Mouse (Mus musculus) mesoderm, embryonic 11.5 days (tissue): ENCODE data around the gene Hist1h4n.
"Not testable (repeated sequence)": the region's sequence is repeated elsewhere in the genome, so short reads cannot be mapped to it uniquely, and the experiment has no call there.

Experiments
- DNase-seq: peaks from one replicate; pipeline ENCODE4 v3.0.0-alpha.2; 2012; ENCODE audit warnings: low read depth, low spot score

Hist1h4n gene

DNA sequence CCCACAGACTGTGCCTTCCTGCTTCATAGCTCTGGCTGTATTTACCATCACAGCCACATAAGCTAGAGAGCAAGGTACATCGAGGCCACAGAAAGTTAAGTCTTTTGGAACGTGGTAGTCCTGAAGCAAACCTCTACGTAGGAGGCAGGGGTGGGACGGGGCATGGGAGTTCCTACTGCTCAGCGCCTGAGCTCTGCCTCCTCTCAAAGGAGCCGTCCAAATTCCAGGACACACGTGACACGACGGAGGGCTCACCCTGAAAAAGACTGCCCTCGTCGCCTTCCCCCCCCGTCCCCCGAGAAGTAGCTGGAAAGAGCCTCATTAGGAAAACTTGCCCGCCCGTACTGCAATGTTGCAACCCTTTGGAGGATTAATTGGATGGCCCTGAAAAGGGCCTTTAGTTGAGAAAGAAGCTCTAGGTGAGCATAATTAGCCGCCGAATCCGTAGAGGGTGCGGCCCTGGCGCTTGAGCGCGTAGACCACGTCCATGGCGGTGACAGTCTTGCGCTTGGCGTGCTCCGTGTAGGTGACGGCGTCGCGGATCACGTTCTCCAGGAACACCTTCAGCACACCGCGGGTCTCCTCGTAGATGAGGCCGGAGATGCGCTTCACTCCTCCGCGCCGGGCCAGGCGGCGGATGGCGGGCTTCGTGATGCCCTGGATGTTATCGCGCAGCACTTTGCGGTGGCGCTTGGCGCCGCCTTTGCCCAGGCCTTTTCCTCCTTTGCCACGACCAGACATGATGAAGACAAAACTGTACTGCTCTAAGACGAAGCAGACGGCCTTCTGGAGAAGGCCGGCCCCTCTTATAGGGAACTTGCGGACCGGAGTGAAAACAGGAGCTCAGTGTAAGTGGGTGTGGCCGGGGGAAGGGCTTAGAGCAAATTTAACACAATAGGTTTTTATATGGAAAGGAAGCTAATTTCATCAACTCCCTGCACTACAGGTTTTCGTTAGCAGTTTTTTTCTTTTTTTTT is at the start of gene Hist1h4n:
Gene Hist1h4n (minus strand): TSS at position 779 of the 977 bp plus-strand sequence.
- DNase-seq = not testable (repeated sequence)

DNA sequence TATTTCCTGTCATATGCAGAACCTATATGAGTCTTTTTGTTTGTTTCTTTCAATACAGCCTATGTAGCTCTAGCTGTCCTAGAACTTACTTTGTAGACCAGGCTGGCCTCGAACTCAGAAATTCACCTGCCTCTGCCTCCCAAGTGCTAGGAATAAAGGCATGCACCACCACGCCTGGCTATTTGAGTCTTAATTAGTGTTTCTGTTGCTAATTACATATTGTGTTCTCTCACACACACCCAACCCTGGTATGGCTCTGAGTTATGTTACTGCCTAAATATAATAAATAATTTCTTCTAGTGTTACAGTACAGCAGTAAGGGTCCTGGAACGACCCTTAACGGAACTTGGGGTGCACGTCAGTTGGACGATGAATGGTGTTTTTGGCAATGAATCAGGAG is 48.7 kb upstream of the Hist1h4n start:
- no peak for DNase-seq

DNA sequence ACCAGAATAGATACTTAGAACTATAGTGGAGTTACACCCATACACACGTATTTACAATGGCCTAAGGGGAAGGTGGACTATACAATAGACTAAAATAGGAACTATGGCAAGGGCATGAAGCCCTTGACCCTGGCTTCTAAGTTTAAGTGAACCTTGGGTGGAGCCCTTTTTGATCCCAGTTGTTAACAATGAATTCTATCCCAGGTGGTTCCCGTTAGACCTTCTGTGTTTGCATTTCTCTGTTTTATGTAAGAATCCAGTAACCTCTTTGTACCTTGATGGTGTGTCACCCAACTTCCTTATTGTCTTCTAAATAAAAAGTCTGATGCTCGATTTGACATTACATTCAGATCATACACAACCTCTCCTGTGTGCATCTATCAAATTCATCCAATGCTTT is 33.5 kb upstream of the Hist1h4n start:
- DNase-seq = not testable (repeated sequence)

DNA sequence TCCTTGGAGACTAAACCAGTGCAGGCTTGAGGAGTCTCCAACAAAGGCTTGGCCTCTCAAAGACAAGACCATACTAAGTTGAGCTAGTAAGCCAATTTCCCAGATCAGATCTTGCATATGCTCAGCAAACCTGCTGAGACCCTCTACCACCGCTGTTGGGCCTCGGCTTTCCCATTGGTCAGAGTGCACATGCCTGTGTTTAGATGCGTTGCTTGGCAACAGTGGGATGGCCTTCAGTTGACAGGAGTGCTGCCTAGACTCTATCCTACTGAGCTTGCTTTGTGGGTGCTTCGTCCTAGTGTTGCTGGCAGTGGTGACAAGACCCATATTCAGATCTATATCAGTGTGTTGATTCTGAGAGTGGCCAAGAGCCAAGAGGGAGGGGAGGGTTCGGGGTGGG is 29.6 kb upstream of the Hist1h4n start:
- peak; percentile 52 for DNase-seq

DNA sequence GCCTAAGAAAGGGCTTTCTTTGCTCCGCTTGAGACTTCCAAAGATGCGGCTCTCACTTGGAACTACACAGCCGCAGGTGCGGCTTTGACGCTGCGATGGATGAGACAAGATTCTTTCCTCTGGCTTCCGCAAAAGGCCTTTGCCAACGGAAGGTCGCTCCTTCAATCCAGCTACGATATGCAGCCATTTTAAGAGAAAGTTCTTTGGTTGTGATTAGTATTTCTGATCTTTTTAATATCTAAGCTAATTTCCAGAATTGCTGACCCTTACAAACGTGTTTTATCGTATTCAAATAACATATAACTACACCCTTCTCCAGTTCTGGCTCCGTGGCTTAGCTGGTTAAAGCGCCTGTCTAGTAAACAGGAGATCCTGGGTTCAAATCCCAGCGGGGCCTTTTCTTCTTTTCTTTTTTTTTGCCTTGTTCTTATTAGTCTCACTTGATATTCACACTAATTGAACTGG is 23.7 kb upstream of the Hist1h4n start:
- peak; percentile 81 for DNase-seq

DNA sequence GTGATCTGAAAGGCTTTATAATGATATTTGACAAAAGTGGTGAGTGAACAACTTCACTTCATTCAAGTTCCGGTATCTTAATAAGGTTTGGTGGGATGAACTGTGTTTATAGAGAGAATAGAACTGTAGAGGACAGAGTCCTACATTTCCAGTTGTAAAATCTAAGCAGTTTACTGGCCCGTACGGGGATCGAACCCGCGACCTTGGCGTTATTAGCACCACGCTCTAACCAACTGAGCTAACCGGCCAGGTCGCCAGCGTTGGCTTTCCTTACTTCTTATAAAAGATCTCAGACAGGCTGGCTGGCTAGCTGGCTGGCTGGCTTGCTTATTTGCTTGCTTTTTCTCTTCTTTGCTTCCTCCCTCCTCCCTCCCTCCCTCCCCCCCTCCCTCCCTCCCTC is 23.1 kb upstream of the Hist1h4n start:
- DNase-seq = peak; percentile 85

DNA sequence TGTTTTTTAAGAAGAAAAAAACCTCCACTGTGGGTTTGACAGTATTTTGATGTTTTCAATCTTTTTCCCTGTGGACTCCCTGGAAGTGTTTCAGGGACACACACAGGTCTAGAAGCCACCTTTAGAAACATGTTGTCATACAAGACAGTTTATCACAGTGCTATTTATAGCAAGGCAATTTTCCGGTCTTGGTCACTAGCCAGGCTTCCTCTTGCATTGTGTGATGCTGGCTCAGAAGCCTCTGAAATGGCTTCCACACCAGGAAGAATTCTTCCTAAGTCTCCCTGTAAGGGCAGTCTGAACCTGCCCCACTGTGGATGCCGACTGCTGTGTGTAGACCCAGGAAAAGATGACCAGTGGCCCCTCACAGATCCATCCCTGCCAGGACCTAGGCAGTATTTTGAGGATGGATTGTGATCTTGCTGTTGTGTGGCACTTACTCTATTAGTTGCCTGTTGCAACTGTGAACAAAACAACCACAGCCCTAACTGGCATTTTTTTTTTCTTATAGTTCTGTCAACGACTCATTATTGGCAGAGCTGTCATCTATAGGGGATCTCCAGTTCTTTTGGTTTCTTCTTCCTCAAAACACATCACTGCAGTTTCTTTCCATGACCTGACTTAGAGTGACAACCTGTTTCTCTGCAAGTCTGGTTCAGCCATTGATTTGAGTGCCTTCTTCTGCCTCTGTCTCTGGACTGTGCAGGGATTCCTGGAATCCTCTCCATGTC is 20.4 kb upstream of the Hist1h4n start:
- DNase-seq = no peak

DNA sequence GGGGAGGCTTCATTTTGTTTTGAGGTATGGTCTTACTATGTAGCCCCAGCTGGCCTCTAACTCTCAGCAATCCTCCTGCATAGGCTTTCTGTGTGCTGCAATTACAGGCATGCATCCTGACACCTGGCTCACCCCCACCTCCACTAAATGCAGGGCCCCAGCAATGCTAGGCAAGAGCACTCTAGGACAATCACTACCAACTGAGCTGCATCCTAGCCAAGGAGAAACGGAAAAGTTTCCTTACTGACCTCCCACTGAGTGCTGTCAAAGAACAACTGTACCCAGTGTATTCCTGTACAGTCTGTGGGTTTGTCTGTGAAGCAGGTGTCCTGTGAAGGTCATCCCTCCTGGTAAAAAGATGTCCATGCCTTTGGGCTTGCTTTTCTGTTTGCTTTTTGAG is 18.7 kb upstream of the Hist1h4n start:
- DNase-seq = not testable (repeated sequence)

DNA sequence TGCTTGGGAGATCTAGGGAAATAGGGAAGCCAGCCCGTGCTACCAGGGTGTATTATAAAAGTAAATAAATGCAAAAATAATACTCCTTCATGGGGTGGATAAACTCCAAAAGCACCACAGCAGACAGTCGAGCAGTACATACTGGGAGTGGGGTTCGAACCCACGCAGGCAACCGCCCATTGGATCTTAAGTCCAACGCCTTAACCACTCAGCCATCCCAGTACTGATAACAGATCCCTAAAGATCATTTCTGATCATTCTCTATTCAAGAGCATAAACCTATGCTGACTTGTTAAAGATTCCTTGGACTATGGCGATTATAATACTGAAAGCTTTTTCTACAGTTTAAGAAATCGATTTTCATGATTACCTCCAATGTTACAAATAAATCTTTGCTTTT is 15.9 kb upstream of the Hist1h4n start:
- DNase-seq = peak; percentile 58

DNA sequence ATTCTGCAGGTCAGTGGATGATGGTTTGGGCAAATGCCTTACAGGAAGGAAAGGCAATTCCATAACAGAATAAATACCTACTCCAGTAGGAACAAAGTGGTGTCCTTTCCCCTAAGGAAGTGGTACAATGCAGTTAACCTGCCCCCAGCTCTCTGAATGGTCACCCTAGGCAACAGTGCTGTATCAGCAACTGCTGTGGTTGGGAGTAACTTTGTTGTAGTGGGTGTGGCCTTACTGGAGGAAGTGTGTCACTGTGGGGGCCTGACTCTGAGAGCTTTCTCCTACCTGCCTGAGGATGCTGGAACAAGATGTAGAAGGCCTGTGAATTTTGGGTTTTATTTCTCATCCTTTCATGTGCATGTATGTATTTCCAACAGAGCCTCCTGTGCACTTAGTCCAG is 14.4 kb upstream of the Hist1h4n start:
- not testable (repeated sequence) for DNase-seq

DNA sequence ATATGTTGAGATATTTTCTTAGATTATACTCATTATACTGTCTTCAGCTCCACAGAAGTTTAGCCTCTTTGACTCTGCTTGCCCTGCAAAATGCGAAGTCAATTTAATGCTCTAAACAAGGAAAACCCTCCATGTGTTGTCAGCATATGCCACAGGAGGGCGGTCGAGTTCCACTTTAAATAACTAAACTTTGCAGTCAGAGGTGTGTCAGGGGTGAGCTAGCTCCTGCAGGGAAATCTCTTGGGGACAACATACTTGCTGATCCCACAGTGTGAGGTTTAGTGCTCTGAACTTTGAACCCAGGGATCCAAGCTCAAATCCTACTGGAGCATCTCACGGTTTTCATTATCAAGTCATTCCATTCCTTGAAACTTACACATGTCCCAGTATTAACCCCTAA is 8.5 kb upstream of the Hist1h4n start:
- not testable (repeated sequence) for DNase-seq

DNA sequence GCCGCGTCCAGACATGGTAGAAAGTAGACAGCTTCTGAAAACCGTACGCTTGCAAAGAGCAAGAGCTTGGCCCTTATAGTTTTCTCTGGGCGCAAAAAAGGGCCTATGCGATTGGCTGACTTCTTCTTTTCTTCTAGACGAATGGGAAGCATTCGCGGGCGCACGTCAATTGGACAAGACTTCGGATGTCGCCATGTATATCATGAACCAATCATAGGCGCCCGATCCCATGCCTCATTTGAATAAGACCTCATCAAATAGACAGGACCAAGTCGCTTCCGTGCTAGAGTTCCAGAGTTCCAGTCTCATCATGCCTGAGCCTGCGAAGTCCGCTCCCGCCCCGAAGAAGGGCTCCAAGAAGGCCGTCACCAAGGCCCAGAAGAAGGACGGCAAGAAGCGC is 1.5 kb upstream of the Hist1h4n start, which contains the start of the genes Hist1h2ap and Hist1h2br:
Gene Hist1h2ap (minus strand): TSS at position 47 of the 400 bp plus-strand sequence.
Gene Hist1h2br (plus strand): TSS at position 283 of the 400 bp plus-strand sequence.
- DNase-seq = not testable (repeated sequence)

DNA sequence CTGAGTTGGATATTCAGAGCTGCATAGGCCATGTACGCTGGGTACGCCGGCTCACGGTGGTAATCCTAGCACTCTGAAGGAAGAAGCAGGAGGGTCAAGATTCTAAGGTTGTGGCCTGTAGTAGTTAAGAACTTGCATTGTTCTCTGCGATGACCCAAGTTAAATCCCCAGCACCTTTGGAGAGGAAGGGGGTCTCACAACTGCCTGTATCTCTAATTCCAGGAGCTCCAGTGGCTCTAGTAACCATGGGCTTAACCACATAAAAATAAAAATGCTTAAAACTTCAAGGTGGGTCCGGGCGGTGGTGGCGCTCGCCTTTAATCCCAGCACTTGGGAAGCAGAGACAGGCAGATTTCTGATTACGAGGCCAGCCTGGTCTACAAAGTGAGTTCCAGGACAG is 1.7 kb downstream of the Hist1h4n start:
- no peak for DNase-seq

DNA sequence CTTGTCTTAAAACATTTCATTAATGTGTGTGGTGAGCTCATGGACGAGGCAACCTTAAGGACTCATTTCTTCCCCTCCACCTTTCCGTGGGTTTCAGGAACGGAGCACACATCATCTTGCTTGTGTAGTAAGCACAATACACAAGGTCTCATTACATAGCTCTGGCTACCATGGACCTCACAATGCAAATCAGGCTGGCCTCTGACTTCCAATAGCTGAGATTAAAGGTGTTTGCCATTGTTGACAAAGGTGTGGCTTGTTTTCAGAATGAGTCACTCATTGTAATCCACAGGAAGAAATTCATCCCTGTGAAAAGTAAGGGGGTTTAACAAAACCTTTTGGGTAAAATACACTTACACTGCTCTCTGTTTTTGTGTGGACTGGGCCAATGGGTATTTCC is 3.5 kb downstream of the Hist1h4n start:
- no peak for DNase-seq

DNA sequence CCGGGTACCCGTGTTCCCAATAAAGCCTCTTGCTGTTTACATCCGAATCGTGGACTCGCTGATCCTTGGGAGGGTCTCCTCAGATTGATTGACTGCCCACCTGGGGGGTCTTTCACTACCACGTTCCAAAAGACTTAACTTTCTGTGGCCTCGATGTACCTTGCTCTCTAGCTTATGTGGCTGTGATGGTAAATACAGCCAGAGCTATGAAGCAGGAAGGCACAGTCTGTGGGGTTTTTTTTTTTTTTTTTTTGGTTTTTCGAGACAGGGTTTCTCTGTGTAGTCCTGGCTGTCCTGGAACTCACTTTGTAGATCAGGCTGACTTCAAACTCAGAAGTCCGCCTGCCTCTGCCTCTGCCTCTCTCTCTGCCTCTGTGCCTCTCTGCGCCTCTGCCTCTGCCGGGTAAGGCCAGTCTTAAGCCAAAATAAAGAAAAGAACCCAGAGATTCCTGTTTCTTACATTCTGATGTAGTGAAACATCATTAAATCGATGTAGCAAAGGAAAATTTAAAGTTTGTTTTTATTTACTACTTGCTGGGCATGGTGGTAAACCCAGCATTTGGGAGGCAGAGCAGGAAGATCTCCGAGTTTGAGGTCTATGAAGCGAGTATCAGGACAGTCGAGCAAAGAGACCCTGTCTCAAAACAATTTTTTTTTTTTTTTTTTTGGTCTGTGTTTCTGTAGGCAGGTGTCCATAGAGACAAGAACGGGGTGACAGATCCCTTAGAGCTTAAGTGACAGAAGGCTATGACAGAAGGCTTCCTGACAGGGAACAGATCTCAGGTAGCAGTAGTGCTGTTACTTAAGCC is 11.7 kb downstream of the Hist1h4n start:
- DNase-seq = not testable (repeated sequence)

DNA sequence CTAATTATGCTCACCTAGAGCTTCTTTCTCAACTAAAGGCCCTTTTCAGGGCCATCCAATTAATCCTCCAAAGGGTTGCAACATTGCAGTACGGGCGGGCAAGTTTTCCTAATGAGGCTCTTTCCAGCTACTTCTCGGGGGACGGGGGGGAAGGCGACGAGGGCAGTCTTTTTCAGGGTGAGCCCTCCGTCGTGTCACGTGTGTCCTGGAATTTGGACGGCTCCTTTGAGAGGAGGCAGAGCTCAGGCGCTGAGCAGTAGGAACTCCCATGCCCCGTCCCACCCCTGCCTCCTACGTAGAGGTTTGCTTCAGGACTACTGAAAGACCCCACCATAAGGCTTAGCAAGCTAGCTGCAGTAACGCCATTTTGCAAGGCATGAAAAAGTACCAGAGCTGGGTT is 19.9 kb downstream of the Hist1h4n start:
- not testable (repeated sequence) for DNase-seq

DNA sequence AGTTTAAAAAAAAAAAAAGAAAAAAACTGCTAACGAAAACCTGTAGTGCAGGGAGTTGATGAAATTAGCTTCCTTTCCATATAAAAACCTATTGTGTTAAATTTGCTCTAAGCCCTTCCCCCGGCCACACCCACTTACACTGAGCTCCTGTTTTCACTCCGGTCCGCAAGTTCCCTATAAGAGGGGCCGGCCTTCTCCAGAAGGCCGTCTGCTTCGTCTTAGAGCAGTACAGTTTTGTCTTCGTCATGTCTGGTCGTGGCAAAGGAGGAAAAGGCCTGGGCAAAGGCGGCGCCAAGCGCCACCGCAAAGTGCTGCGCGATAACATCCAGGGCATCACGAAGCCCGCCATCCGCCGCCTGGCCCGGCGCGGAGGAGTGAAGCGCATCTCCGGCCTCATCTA is 20.5 kb downstream of the Hist1h4n start, which contains the start of gene Hist1h4m:
Gene Hist1h4m (plus strand): TSS at position 208 of the 400 bp plus-strand sequence.
- not testable (repeated sequence) for DNase-seq

DNA sequence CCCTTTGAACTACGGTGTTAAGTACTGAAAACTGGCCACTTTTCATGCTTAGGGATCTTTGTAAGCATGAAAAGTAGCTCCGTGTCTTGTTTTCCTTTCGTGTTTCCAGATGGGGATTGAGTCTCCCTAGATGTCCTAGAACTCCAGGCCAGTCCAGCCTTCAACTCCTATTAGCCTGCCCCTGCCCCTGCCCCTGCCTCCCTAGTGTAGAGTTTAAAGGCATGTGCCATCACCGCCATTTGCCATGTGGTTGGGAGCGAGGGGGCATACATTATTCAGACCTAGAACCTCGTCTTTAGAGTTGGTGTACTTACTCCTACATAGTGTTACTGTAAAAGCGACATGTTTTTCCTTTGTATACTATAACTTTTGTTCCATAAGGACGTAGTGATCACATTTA is 20.9 kb downstream of the Hist1h4n start:
- not testable (repeated sequence) for DNase-seq

DNA sequence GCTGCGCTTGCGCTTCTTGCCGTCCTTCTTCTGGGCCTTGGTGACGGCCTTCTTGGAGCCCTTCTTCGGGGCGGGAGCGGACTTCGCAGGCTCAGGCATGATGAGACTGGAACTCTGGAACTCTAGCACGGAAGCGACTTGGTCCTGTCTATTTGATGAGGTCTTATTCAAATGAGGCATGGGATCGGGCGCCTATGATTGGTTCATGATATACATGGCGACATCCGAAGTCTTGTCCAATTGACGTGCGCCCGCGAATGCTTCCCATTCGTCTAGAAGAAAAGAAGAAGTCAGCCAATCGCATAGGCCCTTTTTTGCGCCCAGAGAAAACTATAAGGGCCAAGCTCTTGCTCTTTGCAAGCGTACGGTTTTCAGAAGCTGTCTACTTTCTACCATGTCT is 21.9 kb downstream of the Hist1h4n start, which contains the start of the genes Hist1h2bq and Hist1h2ao:
Gene Hist1h2bq (minus strand): TSS at position 125 of the 400 bp plus-strand sequence.
Gene Hist1h2ao (plus strand): TSS at position 393 of the 400 bp plus-strand sequence.
- DNase-seq = not testable (repeated sequence)

DNA sequence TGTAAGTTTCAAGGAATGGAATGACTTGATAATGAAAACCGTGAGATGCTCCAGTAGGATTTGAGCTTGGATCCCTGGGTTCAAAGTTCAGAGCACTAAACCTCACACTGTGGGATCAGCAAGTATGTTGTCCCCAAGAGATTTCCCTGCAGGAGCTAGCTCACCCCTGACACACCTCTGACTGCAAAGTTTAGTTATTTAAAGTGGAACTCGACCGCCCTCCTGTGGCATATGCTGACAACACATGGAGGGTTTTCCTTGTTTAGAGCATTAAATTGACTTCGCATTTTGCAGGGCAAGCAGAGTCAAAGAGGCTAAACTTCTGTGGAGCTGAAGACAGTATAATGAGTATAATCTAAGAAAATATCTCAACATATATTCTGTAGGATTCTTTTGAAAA is 28.9 kb downstream of the Hist1h4n start:
- DNase-seq = not testable (repeated sequence)

DNA sequence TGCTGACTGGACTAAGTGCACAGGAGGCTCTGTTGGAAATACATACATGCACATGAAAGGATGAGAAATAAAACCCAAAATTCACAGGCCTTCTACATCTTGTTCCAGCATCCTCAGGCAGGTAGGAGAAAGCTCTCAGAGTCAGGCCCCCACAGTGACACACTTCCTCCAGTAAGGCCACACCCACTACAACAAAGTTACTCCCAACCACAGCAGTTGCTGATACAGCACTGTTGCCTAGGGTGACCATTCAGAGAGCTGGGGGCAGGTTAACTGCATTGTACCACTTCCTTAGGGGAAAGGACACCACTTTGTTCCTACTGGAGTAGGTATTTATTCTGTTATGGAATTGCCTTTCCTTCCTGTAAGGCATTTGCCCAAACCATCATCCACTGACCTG is 34.8 kb downstream of the Hist1h4n start:
- not testable (repeated sequence) for DNase-seq
